Comparison of ENCODE assay signal across 7 mouse cellular contexts in genomic region chr10:108581555-108582396, GRCm38 (mm10).
DNase-seq lines count a peak whose midpoint lies in the region; ATAC-seq and TF ChIP-seq lines count a peak whose summit lies in the region.

No protein-coding gene starts in this region.

- peak overlapping the region; percentile 72 for H3K27ac ChIP-seq in hindbrain, embryonic 14.5 days
- peak overlapping the region; percentile 55; the same call in 1 of the 2 replicates for H3K27ac ChIP-seq in stomach, embryonic 15.5 days
- no peak overlapping the region for H3K27ac ChIP-seq in kidney, adult 2 months (ENCODE audit: insufficient read depth, low read depth, low read length)

- H3K4me1 ChIP-seq in megakaryocyte, embryonic 14.5 days = no peaks in the 10 kb centered on the region
- H3K4me1 ChIP-seq in hindbrain, embryonic 14.5 days (replicated peaks; ENCODE audit: control insufficient read depth, insufficient read depth, low read length) = peaks cover 16% of the 10 kb centered on the region
- H3K4me1 ChIP-seq in stomach, embryonic 15.5 days = no peaks in the 10 kb centered on the region
- H3K4me1 ChIP-seq in kidney, adult 2 months (ENCODE audit: control insufficient read depth, insufficient read depth, low read length) = no peaks in the 10 kb centered on the region

- no peak for TF ChIP-seq CTCF in kidney, adult 2 months (conservative IDR thresholded peaks at IDR 0.05; ENCODE audit: insufficient read depth, insufficient read length, low read depth, low read length)

- no peak overlapping the region for H3K4me2 ChIP-seq in hindbrain, embryonic 14.5 days (replicated peaks)
- no peak overlapping the region for H3K4me2 ChIP-seq in stomach, embryonic 15.5 days

- peak; percentile 89 for DNase-seq in brain, adult 2 months (ENCODE audit: low read depth, low spot score)
- no peak for DNase-seq in hindbrain, embryonic 14.5 days (ENCODE audit: low spot score)
- DNase-seq in kidney, adult 2 months = no peak
- DNase-seq in right cerebral cortex, postnatal 14 days = no peak

- no peaks in the 10 kb centered on the region for H3K36me3 ChIP-seq in megakaryocyte, embryonic 14.5 days (replicated peaks; ENCODE audit: low read length)
- no peaks in the 10 kb centered on the region for H3K36me3 ChIP-seq in hindbrain, embryonic 14.5 days (replicated peaks; ENCODE audit: control insufficient read depth, insufficient read depth)
- H3K36me3 ChIP-seq in stomach, embryonic 15.5 days = no peaks in the 10 kb centered on the region
- no peaks in the 10 kb centered on the region for H3K36me3 ChIP-seq in kidney, adult 2 months (ENCODE audit: control insufficient read depth, insufficient read depth, low read length)

- no peak overlapping the region for H3K9ac ChIP-seq in hindbrain, embryonic 14.5 days
- no peak overlapping the region for H3K9ac ChIP-seq in stomach, embryonic 15.5 days

- no peak for ATAC-seq in megakaryocyte, adult 5-6 weeks (ENCODE audit: poor library complexity, severe bottlenecking)
- ATAC-seq in hindbrain, embryonic 14.5 days (ENCODE audit: low FRiP score) = peak; percentile 32; the same call in 1 of the 2 replicates
- peak; percentile 27; the same call in 1 of the 2 replicates for ATAC-seq in stomach, embryonic 15.5 days (ENCODE audit: insufficient read depth, low FRiP score, low read depth)

- H3K27me3 ChIP-seq in megakaryocyte, embryonic 14.5 days (replicated peaks) = no peaks in the 10 kb centered on the region
- no peaks in the 10 kb centered on the region for H3K27me3 ChIP-seq in hindbrain, embryonic 14.5 days (ENCODE audit: control insufficient read depth, insufficient read depth, low read length)
- H3K27me3 ChIP-seq in stomach, embryonic 15.5 days (replicated peaks) = no peaks in the 10 kb centered on the region
- no peaks in the 10 kb centered on the region for H3K27me3 ChIP-seq in kidney, adult 2 months (replicated peaks; ENCODE audit: control insufficient read depth, insufficient read depth, low read length)

- 65% methylated on average over 12 of the region's 12 CpGs for WGBS in hindbrain, embryonic 14.5 days
- 65% methylated on average over 12 of the region's 12 CpGs for WGBS in stomach, embryonic 15.5 days
- WGBS in kidney, adult 2 months = 73% methylated on average over 12 of the region's 12 CpGs

- TF ChIP-seq POLR2A in kidney, adult 2 months (IDR thresholded peaks at IDR 0.05; ENCODE audit: low read depth, low read length) = no peak

- peaks cover 26% of the 10 kb centered on the region for H3K9me3 ChIP-seq in megakaryocyte, embryonic 14.5 days
- no peaks in the 10 kb centered on the region for H3K9me3 ChIP-seq in hindbrain, embryonic 14.5 days (ENCODE audit: control insufficient read depth, low read length)
- H3K9me3 ChIP-seq in stomach, embryonic 15.5 days = no peaks in the 10 kb centered on the region

- peak overlapping the region; percentile 7 for H3K4me3 ChIP-seq in megakaryocyte, embryonic 14.5 days (replicated peaks)
- H3K4me3 ChIP-seq in hindbrain, embryonic 14.5 days (replicated peaks; ENCODE audit: low read length) = no peak overlapping the region
- H3K4me3 ChIP-seq in stomach, embryonic 15.5 days (replicated peaks) = no peak overlapping the region
- no peak overlapping the region for H3K4me3 ChIP-seq in kidney, adult 2 months (ENCODE audit: insufficient read depth, low read depth, low read length)
